Mouse (Mus musculus): ENCODE data around the gene G3bp1. TPM values are rescaled to one million over a fixed set of nuclear protein-coding genes. Genes with fewer than 3 reads are reported as not detected.

The G3bp1 gene
- total and polyA plus RNA-seq, 3 experiments = 129 to 314 (median 246) TPM

DNA sequence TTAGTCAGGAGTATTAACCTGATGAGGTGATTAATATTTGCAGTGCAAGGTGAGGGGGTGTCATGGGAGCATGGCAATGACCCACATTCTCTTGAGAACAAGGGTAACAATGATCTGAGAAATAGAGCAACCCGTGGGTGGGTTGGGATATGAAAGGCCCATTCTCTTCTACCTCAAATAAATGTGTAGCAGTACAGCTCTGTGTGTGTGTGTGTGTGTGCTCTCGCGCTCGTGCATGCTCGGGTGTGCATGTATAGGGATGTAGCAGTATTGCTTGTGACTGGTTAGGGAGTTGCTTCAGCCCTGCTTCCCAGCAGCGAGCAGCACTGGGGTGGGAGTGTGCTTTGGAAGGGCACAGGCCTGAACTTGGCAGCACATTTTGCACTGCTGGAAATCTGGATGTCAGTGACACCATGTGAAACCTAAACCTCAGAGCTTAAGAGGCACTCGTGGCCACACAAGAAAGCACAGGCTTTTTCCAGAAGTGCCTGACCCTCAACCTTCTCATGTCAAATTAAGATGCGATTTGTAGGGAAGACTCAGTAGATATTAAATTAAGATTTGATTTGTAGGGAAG lies 32.6 kb downstream of the G3bp1 start (continued):
- TF ChIP-seq CHD1 (IDR thresholded peaks at IDR 0.05; ENCODE audit: low read depth, low read length) = no peak
- no peak for TF ChIP-seq MYC (IDR thresholded peaks at IDR 0.05; ENCODE audit: low read depth, low read length)
- no peak for TF ChIP-seq TCF12 (IDR thresholded peaks at IDR 0.05; ENCODE audit: low read depth, low read length)
- peak; percentile 24; the same call in 1 of the 2 replicates for TF ChIP-seq ZMIZ1 (IDR thresholded peaks at IDR 0.05; ENCODE audit: low read depth, low read length)

DNA sequence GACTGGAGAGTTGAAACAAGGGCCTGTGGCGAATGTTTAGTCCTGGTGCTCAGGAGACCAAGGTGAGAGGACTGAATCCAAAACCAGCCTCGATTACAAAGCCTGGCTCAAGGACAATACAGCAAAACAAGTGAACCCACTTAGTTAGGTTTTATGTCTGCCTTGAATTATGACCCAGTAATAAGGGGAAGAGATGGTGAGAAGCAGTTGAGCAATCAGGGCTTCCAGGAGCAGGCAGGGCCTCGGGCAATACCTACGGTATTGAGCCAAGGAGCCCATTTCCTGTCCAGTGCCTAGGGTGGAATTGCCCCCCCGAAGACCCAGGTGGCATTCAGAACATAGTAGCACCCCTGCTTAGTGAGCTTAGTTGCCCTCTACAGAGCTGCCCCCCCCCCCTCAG lies 33.4 kb downstream of the G3bp1 start:
- Histone ChIP-seq H3K36me3 (ENCODE audit: control insufficient read depth in 1 of 2, insufficient read depth in 2 of 2, low read length in 2 of 2) (peaks cover 0 to 16% of the 10 kb centered on the region in 2 experiments; a peak in 3 of 4 replicates), H3K4me1 (ENCODE audit: control insufficient read depth in 1 of 2, insufficient read depth in 2 of 2, low read length in 2 of 2) (no peaks in the 10 kb centered on the region; a peak in 1 of 4 replicates), H3K27me3 (ENCODE audit: control insufficient read depth in 1 of 2, insufficient read depth in 2 of 2, low read length in 2 of 2) (no peaks in the 10 kb centered on the region), H3K79me2 (ENCODE audit: control insufficient read depth, insufficient read depth, low read length, poor library complexity) (no peaks in the 10 kb centered on the region), H3K27ac (ENCODE audit: control insufficient read depth, low read depth, low read length) (no peak overlapping the region), H3K4me3 (ENCODE audit: control insufficient read depth in 1 of 2, insufficient read depth in 1 of 2, low read depth in 2 of 2, low read length in 2 of 2) (no peak overlapping the region), H3K9me3 (replicated peaks; ENCODE audit: insufficient read depth, low read length) (no peaks in the 10 kb centered on the region), H3K9ac (ENCODE audit: control insufficient read depth, low read depth, low read length, poor library complexity, severe bottlenecking) (no peak overlapping the region)
- TF ChIP-seq SMC3 (IDR thresholded peaks at IDR 0.05; ENCODE audit: low read depth, low read length) (no peak), EP300 (IDR thresholded peaks at IDR 0.05; ENCODE audit: low read depth in 1 of 2, low read length in 2 of 2) (no peak), TBP (IDR thresholded peaks at IDR 0.05; ENCODE audit: low read depth, low read length) (no peak), MYC (IDR thresholded peaks at IDR 0.05; ENCODE audit: low read depth, low read length) (no peak), POLR2AphosphoS5 (IDR thresholded peaks at IDR 0.05; ENCODE audit: borderline replicate concordance, low read depth, low read length) (0 out of 2 replicates have a peak, but pooled peaks have one; percentile 11), USF1 (IDR thresholded peaks at IDR 0.05; ENCODE audit: low read depth, low read length) (no peak), MAFK (IDR thresholded peaks at IDR 0.05; ENCODE audit: borderline replicate concordance, low read depth, low read length) (no peak), SIN3A (IDR thresholded peaks at IDR 0.05; ENCODE audit: low read length) (no peak), ZMIZ1 (IDR thresholded peaks at IDR 0.05; ENCODE audit: low read depth, low read length) (no peak; the same call in 1 of the 2 replicates), ZC3H11A (IDR thresholded peaks at IDR 0.05; ENCODE audit: low read depth, low read length) (no peak), POLR2AphosphoS2 (IDR thresholded peaks at IDR 0.05; ENCODE audit: low read length) (peak; percentile 12; the same call in 1 of the 2 replicates), NELFE (IDR thresholded peaks at IDR 0.05; ENCODE audit: low read depth, low read length) (0 out of 2 replicates have a peak, but pooled peaks have one; percentile 13), BHLHE40 (IDR thresholded peaks at IDR 0.05; ENCODE audit: borderline replicate concordance, low read depth, low read length) (no peak), CTCF (IDR thresholded peaks at IDR 0.05 in 2 of 3, conservative IDR thresholded peaks at IDR 0.05 in 1 of 3; ENCODE audit: control insufficient read depth in 1 of 3, insufficient read depth in 1 of 3, low read depth in 2 of 3, low read length in 3 of 3, poor library complexity in 1 of 3, severe bottlenecking in 1 of 3) (no peak), UBTF (IDR thresholded peaks at IDR 0.05; ENCODE audit: borderline replicate concordance, insufficient read depth, low read depth, low read length) (no peak)
- DNase-seq (ENCODE audit: low read depth, low spot score) = peak; percentile 42

DNA sequence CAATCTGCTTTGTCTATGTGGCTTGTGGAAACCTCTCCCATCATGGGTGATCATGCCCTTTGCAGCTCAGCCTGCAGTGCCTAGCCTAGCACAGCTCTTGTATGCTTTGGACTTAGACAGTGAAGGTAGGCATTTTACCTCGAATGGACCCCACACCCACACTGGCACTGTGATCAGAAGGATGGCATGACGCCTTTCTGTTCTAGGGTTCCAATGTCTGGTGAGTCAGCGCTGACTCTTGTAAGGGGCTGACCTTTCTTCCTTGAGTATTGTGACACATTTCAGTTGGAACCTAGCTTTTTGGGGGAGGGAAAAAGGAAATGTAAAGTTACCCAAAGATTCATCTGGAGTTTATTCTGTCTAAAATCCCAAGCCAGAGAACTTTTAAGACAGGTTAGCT lies 36.0 kb downstream of the G3bp1 start:
- peaks cover 0 to under 1% of the 10 kb centered on the region in 2 experiments; a peak in 1 of 4 replicates for H3K36me3 ChIP-seq (ENCODE audit: control insufficient read depth in 1 of 2, insufficient read depth in 2 of 2, low read length in 2 of 2)
- no peak overlapping the region for H3K27ac ChIP-seq (ENCODE audit: control insufficient read depth, low read depth, low read length)
- no peaks in the 10 kb centered on the region; a peak in 1 of 4 replicates for H3K4me1 ChIP-seq (ENCODE audit: control insufficient read depth in 1 of 2, insufficient read depth in 2 of 2, low read length in 2 of 2)
- no peaks in the 10 kb centered on the region for H3K27me3 ChIP-seq (ENCODE audit: control insufficient read depth in 1 of 2, insufficient read depth in 2 of 2, low read length in 2 of 2)
- H3K9me3 ChIP-seq (replicated peaks; ENCODE audit: insufficient read depth, low read length) = no peaks in the 10 kb centered on the region
- no peak overlapping the region for H3K4me3 ChIP-seq (ENCODE audit: control insufficient read depth in 1 of 2, insufficient read depth in 1 of 2, low read depth in 2 of 2, low read length in 2 of 2)
- TF ChIP-seq TAL1 (IDR thresholded peaks at IDR 0.05; ENCODE audit: low read length) = no peak
- TF ChIP-seq JUND (IDR thresholded peaks at IDR 0.05; ENCODE audit: low read depth, low read length) = no peak
- no peak for TF ChIP-seq MXI1 (IDR thresholded peaks at IDR 0.05; ENCODE audit: low read depth, low read length)
- TF ChIP-seq MAZ (IDR thresholded peaks at IDR 0.05; ENCODE audit: low read depth, low read length) = no peak
- no peak for TF ChIP-seq MEF2A (IDR thresholded peaks at IDR 0.05; ENCODE audit: extremely low read depth, insufficient replicate concordance, low read depth, low read length, poor library complexity, severe bottlenecking)
- no peak for TF ChIP-seq ETS1 (IDR thresholded peaks at IDR 0.05; ENCODE audit: low read depth, low read length)
- no peak for TF ChIP-seq GATA1 (IDR thresholded peaks at IDR 0.05; ENCODE audit: low read depth, low read length)
- TF ChIP-seq USF2 (IDR thresholded peaks at IDR 0.05; ENCODE audit: borderline replicate concordance in 1 of 2, insufficient read depth in 1 of 2, low read depth in 1 of 2, low read length in 2 of 2) = no peak
- TF ChIP-seq ZNF384 (IDR thresholded peaks at IDR 0.05; ENCODE audit: low read depth, low read length) = no peak
- TF ChIP-seq MYC (IDR thresholded peaks at IDR 0.05; ENCODE audit: low read depth, low read length) = no peak
- no peak for TF ChIP-seq KAT2A (conservative IDR thresholded peaks at IDR 0.05; ENCODE audit: low read depth, low read length)
- no peak for TF ChIP-seq POLR2A (IDR thresholded peaks at IDR 0.05; ENCODE audit: control insufficient read depth in 1 of 2, insufficient read depth in 1 of 2, low read depth in 1 of 2, low read length in 2 of 2, poor library complexity in 1 of 2)
- no peaks in the 10 kb centered on the region for H3K79me2 ChIP-seq (ENCODE audit: control insufficient read depth, insufficient read depth, low read length, poor library complexity)
- peak; percentile 35 for DNase-seq (ENCODE audit: low read depth, low spot score)
- H3K9ac ChIP-seq (ENCODE audit: control insufficient read depth, low read depth, low read length, poor library complexity, severe bottlenecking) = no peak overlapping the region

Measured in MEL (cell line).